Mouse (Mus musculus): ENCODE data around the gene Bsnd.

- TF ChIP-seq ZC3H11A (IDR thresholded peaks at IDR 0.05; ENCODE audit: borderline replicate concordance, low read depth, low read length) (no peak), MAFK (IDR thresholded peaks at IDR 0.05; ENCODE audit: insufficient read depth, low read depth, low read length) (no peak), HCFC1 (IDR thresholded peaks at IDR 0.05; ENCODE audit: borderline replicate concordance, insufficient read depth, low read length) (no peak), CHD2 (IDR thresholded peaks at IDR 0.05; ENCODE audit: low read depth, low read length) (no peak), ZNF384 (IDR thresholded peaks at IDR 0.05; ENCODE audit: low read depth, low read length) (no peak)
Observed at GRCm38 (mm10) chr4:106435426-106435825, 56.7 kb downstream of the Bsnd start.

Measured in ES-E14 (cell line).